Mouse (Mus musculus): ENCODE results near the gene Zfp618.

GRCm38 (mm10) chr4:63186281-63186870, 221.0 kb downstream of the Zfp618 start:
- no peak for TF ChIP-seq CTCF (IDR thresholded peaks at IDR 0.05; ENCODE audit: insufficient read depth, low read depth, low read length)
- TF ChIP-seq POLR2A (IDR thresholded peaks at IDR 0.05; ENCODE audit: insufficient read depth, low read depth, low read length): no peak
